Comparison of ENCODE assay signal across 29 mouse cellular contexts in the genomic region with DNA sequence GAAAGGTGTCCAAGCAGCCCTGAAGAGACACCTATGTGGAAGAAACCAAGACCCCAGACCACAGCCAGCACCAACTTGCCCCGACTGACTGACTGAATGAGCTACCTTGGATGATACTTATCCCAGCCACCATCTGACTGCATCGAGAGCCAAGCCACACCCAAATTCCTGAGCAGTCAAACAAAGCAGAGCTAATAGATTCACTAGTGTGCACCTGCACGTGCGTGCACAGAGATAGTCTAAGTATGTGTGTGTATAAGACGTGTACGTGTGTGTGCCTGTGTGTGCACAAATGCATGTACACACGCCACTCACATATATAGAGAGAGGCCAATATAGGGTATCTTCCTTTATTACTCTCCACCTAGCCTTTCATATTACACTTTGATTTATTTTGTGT. TPM values are rescaled to one million over a fixed set of nuclear protein-coding genes. Genes with fewer than 3 reads are reported as not detected.
DNase-seq lines count a peak whose midpoint lies in the region; ATAC-seq and TF ChIP-seq lines count a peak whose summit lies in the region.
"Had no signal": no experiment of that assay in that cellular context is flagged by ENCODE, and none has a peak within 500 bp of the region (broad histone marks: within the 10 kb centered on the region; RNA-seq: fewer than 3 reads in every experiment).

No protein-coding gene starts in this region.

- no peak overlapping the region for H3K4me3 ChIP-seq in lung, embryonic 16.5 days (ENCODE audit: low read length)
- no peak overlapping the region for H3K4me3 ChIP-seq in MEL (ENCODE audit: control insufficient read depth in 1 of 2, insufficient read depth in 1 of 2, low read depth in 2 of 2, low read length in 2 of 2)
- H3K4me3 ChIP-seq in intestine, embryonic 16.5 days (ENCODE audit: low read length), result no peak overlapping the region
- H3K4me3 ChIP-seq: embryonic facial prominence, embryonic 15.5 days; heart, embryonic 12.5 days; heart, embryonic 15.5 days; hindbrain, embryonic 10.5 days; hindbrain, embryonic 13.5 days had no signal

- H3K36me3 ChIP-seq in lung, embryonic 16.5 days (ENCODE audit: control insufficient read depth, insufficient read depth, low read length), result no peaks in the 10 kb centered on the region
- H3K36me3 ChIP-seq in MEL (ENCODE audit: control insufficient read depth in 1 of 2, insufficient read depth in 2 of 2, low read length in 2 of 2), result peaks cover 0 to 6% of the 10 kb centered on the region in 2 experiments; a peak in 1 of 4 replicates
- H3K36me3 ChIP-seq in intestine, embryonic 16.5 days (ENCODE audit: control insufficient read depth, insufficient read depth, low read length), result no peaks in the 10 kb centered on the region
- H3K36me3 ChIP-seq: embryonic facial prominence, embryonic 15.5 days; heart, embryonic 12.5 days; heart, embryonic 15.5 days; hindbrain, embryonic 10.5 days; hindbrain, embryonic 13.5 days had no signal

- H3K9ac ChIP-seq in lung, embryonic 16.5 days (ENCODE audit: low read length), result no peak overlapping the region
- H3K9ac ChIP-seq in MEL (ENCODE audit: control insufficient read depth, low read depth, low read length, poor library complexity, severe bottlenecking), result no peak overlapping the region
- H3K9ac ChIP-seq in intestine, embryonic 16.5 days (ENCODE audit: low read depth, low read length), result no peak overlapping the region
- H3K9ac ChIP-seq: embryonic facial prominence, embryonic 15.5 days; forebrain, postnatal 0 days; heart, embryonic 12.5 days; heart, embryonic 15.5 days; hindbrain, embryonic 13.5 days had no signal

- DNase-seq in lung, postnatal 14 days, result no peak
- peak; percentile 4 for DNase-seq in ES-CJ7 (ENCODE audit: low read depth, low spot score)
- no peak for DNase-seq in MEL (ENCODE audit: low read depth, low spot score)
- DNase-seq in frontal cortex, postnatal 14 days (ENCODE audit: low spot score in 2 of 2), result no peak
- no peak for DNase-seq in urinary bladder, adult 2 months (ENCODE audit: low spot score)
- DNase-seq: adrenal gland, adult 8-10 months; adrenal gland, postnatal 25 days; cerebellum, adult 18-20 months; cerebellum, adult 9-10 months; cerebellum, postnatal 14 days; embryo, embryonic 11 days; forebrain, postnatal 0 days; gastrocnemius, postnatal 25 days; heart, adult 18-20 months; heart, postnatal 10 days; heart, postnatal 36 days; kidney, adult 11 months had no signal

- TF ChIP-seq CTCF in MEL (IDR thresholded peaks at IDR 0.05 in 2 of 3, conservative IDR thresholded peaks at IDR 0.05 in 1 of 3; ENCODE audit: control insufficient read depth in 1 of 3, insufficient read depth in 1 of 3, low read depth in 2 of 3, low read length in 3 of 3, poor library complexity in 1 of 3, severe bottlenecking in 1 of 3), result no peak

- no peak overlapping the region for H3K4me2 ChIP-seq in lung, embryonic 16.5 days (ENCODE audit: low read depth, low read length)
- no peak overlapping the region for H3K4me2 ChIP-seq in intestine, embryonic 16.5 days (ENCODE audit: low read depth, low read length)
- H3K4me2 ChIP-seq: embryonic facial prominence, embryonic 15.5 days; heart, embryonic 12.5 days; heart, embryonic 15.5 days; hindbrain, embryonic 13.5 days had no signal

- peaks cover 5% of the 10 kb centered on the region for H3K4me1 ChIP-seq in lung, embryonic 16.5 days (replicated peaks; ENCODE audit: control insufficient read depth, insufficient read depth, low read length)
- H3K4me1 ChIP-seq in MEL (ENCODE audit: control insufficient read depth in 1 of 2, insufficient read depth in 2 of 2, low read length in 2 of 2), result peaks cover 2 to 16% of the 10 kb centered on the region in 2 experiments; a peak in 3 of 4 replicates
- H3K4me1 ChIP-seq in intestine, embryonic 16.5 days (ENCODE audit: control insufficient read depth, insufficient read depth, low read length), result peaks cover 21% of the 10 kb centered on the region

- TF ChIP-seq EP300 in MEL (IDR thresholded peaks at IDR 0.05; ENCODE audit: low read depth in 1 of 2, low read length in 2 of 2), result no peak

- no peak overlapping the region for H3K27ac ChIP-seq in lung, embryonic 16.5 days (ENCODE audit: low read length)
- no peak overlapping the region for H3K27ac ChIP-seq in MEL (ENCODE audit: control insufficient read depth, low read depth, low read length)
- H3K27ac ChIP-seq in intestine, embryonic 16.5 days (ENCODE audit: low read length), result no peak overlapping the region
- H3K27ac ChIP-seq: embryonic facial prominence, embryonic 15.5 days; heart, embryonic 15.5 days; hindbrain, embryonic 10.5 days; hindbrain, embryonic 13.5 days had no signal

- H3K9me3 ChIP-seq in lung, embryonic 16.5 days (ENCODE audit: control insufficient read depth, low read length), result no peaks in the 10 kb centered on the region
- H3K9me3 ChIP-seq in MEL (replicated peaks; ENCODE audit: insufficient read depth, low read length), result no peaks in the 10 kb centered on the region
- H3K9me3 ChIP-seq in intestine, embryonic 16.5 days (ENCODE audit: control insufficient read depth, low read length), result no peaks in the 10 kb centered on the region
- H3K9me3 ChIP-seq: embryonic facial prominence, embryonic 15.5 days; heart, embryonic 12.5 days; heart, embryonic 15.5 days; hindbrain, embryonic 10.5 days; hindbrain, embryonic 13.5 days had no signal

- WGBS in lung, embryonic 16.5 days, result 60% methylated on average over 7 of the region's 7 CpGs
- 61% methylated on average over 7 of the region's 7 CpGs for WGBS in intestine, embryonic 16.5 days

- H3K27me3 ChIP-seq in lung, embryonic 16.5 days (ENCODE audit: control insufficient read depth, insufficient read depth, low read depth, low read length), result no peaks in the 10 kb centered on the region
- no peaks in the 10 kb centered on the region; a peak in 1 of 4 replicates for H3K27me3 ChIP-seq in MEL (ENCODE audit: control insufficient read depth in 1 of 2, insufficient read depth in 2 of 2, low read length in 2 of 2)
- H3K27me3 ChIP-seq in intestine, embryonic 16.5 days (replicated peaks; ENCODE audit: control insufficient read depth, insufficient read depth, low read length), result no peaks in the 10 kb centered on the region
- H3K27me3 ChIP-seq: embryonic facial prominence, embryonic 15.5 days; heart, embryonic 12.5 days; heart, embryonic 15.5 days; Patski had no signal

- peak; percentile 48; the same call in 1 of the 2 replicates for ATAC-seq in lung, embryonic 16.5 days (ENCODE audit: low read depth)
- ATAC-seq in intestine, embryonic 16.5 days, result 0 out of 2 replicates have a peak, but pooled peaks have one; percentile 17
- ATAC-seq: activated CD4-positive, CD25-positive, alpha-beta regulatory T cell, adult 4 months; CD4-positive, CD25-positive, alpha-beta regulatory T cell, adult 4 months; forebrain, embryonic 14.5 days; forebrain, postnatal 0 days; hindbrain, embryonic 16.5 days; Patski had no signal

- no peak for TF ChIP-seq POLR2A in MEL (IDR thresholded peaks at IDR 0.05; ENCODE audit: control insufficient read depth in 1 of 2, insufficient read depth in 1 of 2, low read depth in 1 of 2, low read length in 2 of 2, poor library complexity in 1 of 2)

- no peaks in the 10 kb centered on the region for H3K79me2 ChIP-seq in MEL (ENCODE audit: control insufficient read depth, insufficient read depth, low read length, poor library complexity)

- TF ChIP-seq RAD21 in MEL (IDR thresholded peaks at IDR 0.05; ENCODE audit: low read depth, low read length), result no peak

TF ChIP-seq in MEL, 35 proteins besides CTCF, POLR2A, EP300 and RAD21:
- TF ChIP-seq BHLHE40 (IDR thresholded peaks at IDR 0.05; ENCODE audit: borderline replicate concordance, low read depth, low read length) (peak; percentile 59; the same call in 1 of the 2 replicates), E2F4 (IDR thresholded peaks at IDR 0.05; ENCODE audit: borderline replicate concordance, low read depth, low read length) (no peak)

RNA-seq across cellular contexts. Expression of a gene that starts 8.5 kb away (rescaled TPM):
- polyA plus RNA-seq in lung, embryonic 16.5 days (2015; fragmentation: Nextera tagmentation; extraction: Ambion mirVana), result 0.26 and 0.33 TPM in 2 replicates
- total RNA-seq in MEL (2012; rRNA removed), result 5.0 and 6.7 TPM in 2 replicates
- 1 to 10 TPM in 1 of 2 experiments, not detected in 1; 6.9 TPM for polyA plus RNA-seq in MEL (2012; ENCODE audit: insufficient read depth in 1 of 2, insufficient read length in 2 of 2, low read depth in 1 of 2, low replicate concordance in 2 of 2, missing spikeins in 1 of 2)
- 0.82 and 1.2 TPM in 2 replicates for polyA plus RNA-seq in intestine, embryonic 16.5 days (2015; fragmentation: Nextera tagmentation; extraction: Ambion mirVana)
- 6.2 and 7.2 TPM in 2 replicates for polyA plus RNA-seq in urinary bladder, adult 2 months (2012; rRNA removed)

RNA-seq across cellular contexts. Expression of a gene that starts 29.7 kb away (rescaled TPM):
- polyA plus RNA-seq in lung, embryonic 16.5 days (2015; fragmentation: Nextera tagmentation; extraction: Ambion mirVana), result 31.2 and 32.1 TPM in 2 replicates
- total RNA-seq in MEL (2012; rRNA removed), result 18.0 and 21.8 TPM in 2 replicates
- 10 to 100 TPM in 1 of 2 experiments, not detected in 1; 22.6 TPM for polyA plus RNA-seq in MEL (2012; ENCODE audit: insufficient read depth in 1 of 2, insufficient read length in 2 of 2, low read depth in 1 of 2, low replicate concordance in 2 of 2, missing spikeins in 1 of 2)
- 14.7 and 15.7 TPM in 2 replicates for polyA plus RNA-seq in intestine, embryonic 16.5 days (2015; fragmentation: Nextera tagmentation; extraction: Ambion mirVana)
- polyA plus RNA-seq in urinary bladder, adult 2 months (2012; rRNA removed), result 41.8 and 47.8 TPM in 2 replicates
